Mouse (Mus musculus): ENCODE data around the gene Naaladl2.

Naaladl2 gene

DNA sequence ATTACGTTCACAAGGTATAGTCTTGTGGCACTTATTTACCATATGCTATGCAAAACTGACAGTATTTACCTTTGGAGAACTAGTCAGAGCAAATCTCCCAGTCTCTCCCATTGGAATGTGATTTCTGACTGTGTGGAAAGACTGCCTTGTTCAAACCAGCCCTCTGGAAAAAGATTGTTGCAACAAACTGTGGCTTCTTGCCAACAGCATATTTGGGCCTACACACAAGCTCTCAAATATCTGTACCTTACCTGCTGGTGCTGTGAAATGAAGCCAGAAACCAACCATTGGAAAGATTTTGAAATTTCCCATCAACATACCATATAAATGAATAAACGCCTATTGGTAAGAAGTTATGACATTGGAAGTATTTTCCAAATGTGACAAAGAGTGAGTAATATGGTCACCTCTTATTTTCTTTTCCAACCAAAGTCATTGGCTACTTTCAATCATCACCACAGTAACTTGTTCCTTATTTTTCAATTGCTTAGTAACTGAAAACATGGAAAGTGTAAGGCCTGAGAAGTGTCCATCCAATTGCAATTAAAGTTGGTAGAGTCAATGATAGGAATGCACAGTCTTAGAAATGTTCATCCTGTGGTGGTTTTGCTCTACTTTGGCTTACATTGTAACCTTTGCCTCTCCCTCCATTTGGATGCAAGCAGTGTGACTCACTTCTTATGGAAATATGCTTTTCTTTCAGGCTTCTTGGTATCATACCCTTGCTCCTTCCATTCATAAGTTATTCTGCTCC lies 453.7 kb downstream of the Naaladl2 start:
- DNase-seq (ENCODE audit: low read depth, low spot score) = no peak

DNA sequence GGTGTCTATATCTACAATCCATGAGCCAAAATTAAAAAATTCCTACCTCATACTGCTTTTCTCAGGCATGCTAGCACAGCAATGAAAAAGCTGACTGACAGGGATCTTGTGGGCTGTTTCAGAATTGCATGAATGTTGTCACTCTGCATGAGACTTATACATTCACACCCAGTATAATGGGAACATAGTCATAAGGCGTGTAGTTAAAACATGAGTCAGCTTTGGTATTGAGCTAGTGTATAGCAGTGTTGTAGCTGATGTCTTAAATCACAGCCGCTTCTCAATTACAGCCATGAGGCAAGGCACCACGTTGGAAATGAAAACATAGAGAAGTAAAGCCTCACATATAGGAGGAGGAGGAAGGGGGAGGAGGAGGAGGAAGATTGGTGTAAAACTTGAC lies 473.6 kb downstream of the Naaladl2 start:
- DNase-seq (ENCODE audit: low read depth, low spot score) = no peak

DNA sequence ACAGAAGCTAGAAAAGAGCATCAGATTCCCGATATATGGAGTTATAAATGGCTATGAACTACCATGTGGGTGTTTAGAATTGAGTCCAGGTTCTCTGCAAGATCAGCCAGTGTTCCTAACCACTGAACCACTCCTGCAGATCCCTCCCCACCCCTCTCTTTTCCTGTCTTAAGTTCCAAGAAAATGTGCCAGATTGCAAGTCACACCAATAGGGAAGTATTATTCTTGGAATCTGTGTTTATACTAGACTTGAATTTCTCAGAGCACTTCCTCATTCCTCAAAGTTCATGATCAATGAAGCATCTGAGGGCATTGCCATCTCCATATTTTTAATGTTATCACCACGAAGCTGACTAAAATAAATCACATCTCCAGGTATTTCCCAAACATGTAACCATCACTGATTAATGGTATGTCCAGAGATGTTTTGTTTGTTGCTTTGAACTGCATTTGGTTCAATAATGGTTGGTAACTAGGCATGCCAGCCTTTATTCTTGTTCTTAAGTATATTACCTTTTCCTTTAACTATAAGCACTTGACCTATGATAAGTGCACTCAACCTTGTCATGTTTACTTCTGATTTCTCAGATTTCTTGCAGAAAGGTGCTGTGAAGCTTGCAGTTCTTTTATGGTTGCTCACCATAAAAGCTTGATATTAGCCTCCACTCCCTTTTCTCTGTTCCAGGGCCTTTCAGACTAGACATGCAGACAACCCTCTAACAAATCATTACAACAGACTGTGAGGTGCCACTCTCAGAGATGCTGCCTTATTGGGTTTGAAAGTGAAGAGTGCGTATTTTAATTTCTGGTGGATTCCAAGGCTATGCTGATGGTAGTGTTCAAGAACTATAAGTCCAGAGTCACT lies 475.8 kb downstream of the Naaladl2 start:
- DNase-seq (ENCODE audit: low read depth, low spot score) = no peak

DNA sequence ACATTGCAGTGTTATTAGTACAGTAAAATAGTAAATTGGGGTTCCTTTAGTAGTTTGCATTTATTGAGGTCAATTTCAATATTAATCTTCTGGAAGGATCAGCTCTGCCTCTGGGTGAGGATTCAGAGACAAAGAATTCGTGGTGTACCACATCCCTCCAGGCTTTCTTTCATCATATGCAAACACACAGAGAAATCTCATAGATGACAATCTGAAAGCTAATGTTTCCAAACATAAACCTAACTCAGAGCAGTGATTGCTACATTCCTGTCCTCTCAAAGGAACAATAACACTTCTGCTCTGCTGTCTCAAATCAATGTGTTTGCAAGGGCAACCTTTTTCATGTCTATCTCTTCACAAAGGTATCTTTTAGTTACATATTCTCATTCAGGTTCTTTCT lies 478.7 kb downstream of the Naaladl2 start:
- no peak for DNase-seq (ENCODE audit: low read depth, low spot score)

DNA sequence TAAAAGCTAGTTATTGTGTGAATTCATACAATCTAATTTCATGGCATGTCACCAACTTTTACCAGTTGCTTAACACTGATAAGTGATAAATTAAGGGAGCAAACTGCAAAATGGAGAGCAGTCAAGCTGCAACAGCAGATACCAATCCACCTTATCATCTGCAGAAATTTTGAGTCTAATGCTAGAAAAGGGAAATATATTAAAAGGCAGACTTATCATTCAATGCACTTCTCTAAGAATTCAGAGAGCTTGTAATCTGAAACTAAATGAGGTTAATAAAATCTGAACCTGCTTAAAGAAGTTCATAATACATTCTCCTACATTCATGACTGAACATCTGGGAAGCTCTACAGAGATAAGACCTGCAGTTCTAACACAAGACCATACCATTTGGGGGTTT lies 480.3 kb downstream of the Naaladl2 start:
- DNase-seq (ENCODE audit: low read depth, low spot score) = no peak

DNA sequence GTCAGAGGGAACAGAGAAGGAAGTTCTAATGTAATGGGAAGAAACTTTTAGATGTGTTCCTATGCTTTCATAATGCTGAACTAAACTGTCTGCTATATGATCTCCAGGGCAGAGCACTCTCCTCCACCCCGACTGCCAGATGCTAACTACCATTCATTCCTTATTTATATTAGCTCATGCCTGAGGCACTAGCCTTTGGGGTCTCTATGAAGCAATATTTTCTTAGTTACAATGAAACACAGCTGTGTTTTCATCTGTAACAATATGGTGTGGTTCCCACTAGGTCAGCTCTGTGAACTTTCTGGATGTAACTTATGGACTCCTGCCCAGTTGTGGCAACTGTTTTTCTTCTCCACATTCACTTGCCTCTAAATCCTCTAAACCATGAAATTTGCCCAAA lies 514.0 kb downstream of the Naaladl2 start:
- DNase-seq (ENCODE audit: low read depth, low spot score) = peak; percentile 1

DNA sequence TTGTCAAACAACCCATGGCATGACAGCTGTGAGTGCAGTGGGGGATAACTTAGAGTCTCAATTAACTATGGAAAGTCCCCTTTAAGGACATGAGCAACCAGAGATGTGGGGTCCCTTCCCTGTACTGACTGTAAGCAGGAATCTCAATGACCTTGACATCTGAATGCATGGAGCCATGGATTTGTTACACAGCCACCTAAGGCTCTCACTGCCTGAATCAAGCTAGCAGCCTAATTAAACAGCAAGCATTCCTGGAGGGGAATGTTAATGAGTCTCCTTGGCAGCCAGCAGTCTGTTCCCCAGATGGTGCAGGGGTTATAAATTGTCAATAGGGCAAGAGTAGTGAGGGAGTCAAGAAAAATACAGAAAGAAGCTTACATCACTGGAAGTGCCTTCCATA lies 538.6 kb downstream of the Naaladl2 start:
- DNase-seq (ENCODE audit: low read depth, low spot score) = peak; percentile 19

DNA sequence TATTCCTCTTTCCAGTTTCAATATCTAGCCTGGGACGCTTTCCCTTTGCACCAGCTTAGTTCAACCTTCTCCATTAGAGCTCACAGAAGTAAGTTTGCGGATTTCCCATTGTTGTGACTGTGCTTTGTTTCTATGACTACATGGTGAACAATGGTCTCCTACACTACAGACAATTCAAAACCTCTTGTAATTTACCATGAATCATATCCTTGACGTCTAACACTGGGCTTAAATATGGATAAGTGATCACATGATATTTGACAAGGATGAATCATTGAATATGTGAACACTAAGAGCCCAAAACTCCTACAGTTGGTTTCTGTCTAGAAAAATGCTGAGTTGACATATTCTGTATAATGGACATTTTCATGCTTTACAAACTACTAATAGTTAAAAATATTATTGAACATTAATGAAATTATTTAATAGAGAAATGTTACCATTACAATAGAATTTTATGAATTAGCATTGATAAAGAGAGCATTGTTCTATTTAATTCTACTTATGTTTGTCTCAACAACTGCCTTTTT lies 539.2 kb downstream of the Naaladl2 start:
- no peak for DNase-seq (ENCODE audit: low read depth, low spot score)

DNA sequence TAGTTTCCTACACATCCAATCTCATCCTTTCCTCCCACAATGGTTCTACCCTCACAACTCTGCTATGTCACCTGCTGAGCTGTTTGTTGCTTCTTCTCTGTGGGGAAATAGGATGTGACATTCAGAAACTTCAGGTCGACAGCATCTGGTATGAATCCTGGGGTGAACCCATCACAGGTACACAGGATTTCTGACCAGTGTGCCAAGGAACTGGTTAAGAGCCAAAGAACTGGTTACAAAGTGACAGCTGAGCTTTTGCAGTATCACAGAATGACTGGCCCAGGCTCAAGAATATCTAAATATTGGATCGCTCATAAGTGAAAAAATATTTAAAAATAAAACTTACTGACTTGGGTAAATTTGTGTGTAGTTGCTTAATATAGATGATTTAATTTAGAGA lies 548.6 kb downstream of the Naaladl2 start:
- no peak for DNase-seq (ENCODE audit: low read depth, low spot score)

DNA sequence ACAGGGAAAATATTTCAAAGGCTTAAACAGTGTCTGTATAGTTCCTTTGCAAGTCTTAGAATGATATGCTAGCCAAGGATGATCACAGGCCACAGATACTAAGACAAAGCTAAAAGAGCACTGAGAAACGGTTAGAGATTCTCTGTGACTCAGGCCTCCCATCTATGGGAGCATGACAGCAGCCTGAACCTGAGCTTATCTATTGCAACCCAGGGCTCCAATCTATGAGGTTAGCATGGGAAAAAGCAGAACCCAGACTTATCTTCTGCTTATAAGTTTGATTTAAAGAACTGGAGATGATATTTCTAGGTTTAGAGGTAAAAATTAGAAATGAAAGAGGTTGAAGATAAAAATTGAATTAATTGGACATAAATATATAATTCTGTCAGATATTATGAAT lies 587.4 kb downstream of the Naaladl2 start:
- no peak for DNase-seq (ENCODE audit: low read depth, low spot score)

DNA sequence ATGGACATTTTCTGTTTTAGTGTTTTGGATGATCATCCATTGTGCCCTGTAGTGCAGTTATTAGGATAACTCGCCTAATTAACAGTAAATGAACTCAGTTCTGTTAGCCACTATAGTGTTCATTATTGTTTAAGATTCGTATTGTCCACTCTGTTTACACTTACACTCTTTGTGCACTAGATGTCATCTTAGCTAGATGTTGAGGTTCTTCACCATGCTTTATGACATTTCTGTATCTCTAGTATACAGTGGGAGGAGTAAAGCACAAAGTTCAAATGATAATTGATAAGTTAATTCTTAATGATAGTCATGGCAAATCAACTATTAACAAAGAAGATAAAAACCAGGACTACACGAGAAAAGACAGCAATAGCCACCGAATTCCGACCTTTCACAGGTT lies 590.4 kb downstream of the Naaladl2 start:
- DNase-seq (ENCODE audit: low read depth, low spot score) = no peak

DNA sequence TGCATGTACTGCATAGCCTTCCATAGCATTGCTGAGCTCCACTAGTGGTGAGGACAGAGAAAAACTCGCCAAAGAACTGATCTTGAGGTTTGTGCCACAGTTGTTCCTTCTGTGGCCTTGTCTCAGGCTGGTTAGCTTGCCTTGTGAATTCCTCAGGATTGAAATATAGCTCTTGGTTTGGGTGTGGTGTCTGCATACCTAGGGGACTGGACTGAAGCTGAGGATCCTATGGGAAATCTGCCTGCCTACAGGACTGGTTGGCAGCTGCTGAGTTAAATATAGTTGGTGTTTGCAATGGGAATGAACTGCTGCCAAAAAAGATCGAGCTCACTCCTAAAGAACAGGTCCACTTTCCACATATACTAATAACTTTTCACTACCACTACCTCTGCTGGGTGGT lies 591.4 kb downstream of the Naaladl2 start:
- no peak for DNase-seq (ENCODE audit: low read depth, low spot score)

DNA sequence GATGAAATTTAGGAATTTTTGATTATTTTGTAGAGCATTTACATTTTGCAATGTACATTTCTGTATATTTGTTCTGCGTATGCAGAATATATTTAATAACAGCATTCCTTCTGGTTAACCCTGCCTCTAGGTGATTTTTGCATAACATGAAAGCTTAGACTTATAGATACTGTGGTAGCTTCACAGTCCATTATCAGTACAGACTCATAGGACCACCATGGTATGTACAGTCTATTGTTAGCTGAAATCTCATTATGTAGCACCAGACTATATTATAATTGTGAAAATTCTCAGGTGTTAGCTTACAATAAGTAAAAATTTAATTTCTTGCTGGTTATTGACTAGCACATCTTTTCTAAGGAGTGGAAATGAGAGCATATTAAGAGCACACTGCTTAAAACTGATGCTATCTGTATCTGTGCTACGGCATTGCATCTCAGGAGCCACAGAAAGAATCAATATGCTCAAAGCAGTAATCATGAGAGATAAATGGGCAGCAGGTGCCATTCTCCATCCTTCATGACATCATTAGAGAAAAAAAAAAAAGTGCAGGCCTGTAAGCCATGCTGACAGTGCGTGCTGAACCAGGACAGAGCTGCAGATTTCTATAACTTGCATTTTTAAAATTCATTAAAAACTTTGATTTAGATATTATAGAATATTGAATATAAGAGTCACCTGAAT lies 610.1 kb downstream of the Naaladl2 start:
- no peak for DNase-seq (ENCODE audit: low read depth, low spot score)

DNA sequence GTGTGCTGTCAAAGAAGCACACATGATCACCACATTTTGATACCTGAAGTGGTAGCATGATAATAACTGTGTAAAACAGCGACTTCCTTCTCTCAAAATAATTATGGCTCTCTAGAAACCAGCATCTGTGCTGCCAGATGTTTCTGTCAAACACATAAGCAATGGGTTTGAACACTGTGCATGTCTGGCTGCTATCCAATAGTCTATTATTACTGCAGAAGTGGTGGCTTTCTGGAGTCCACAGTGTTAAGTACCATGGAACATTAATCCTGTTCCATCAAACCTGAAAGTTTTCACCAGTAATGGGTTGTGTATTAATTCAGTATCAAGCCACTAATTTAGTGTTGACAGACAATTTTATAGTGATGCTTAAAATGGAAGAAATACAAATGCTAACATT lies 629.1 kb downstream of the Naaladl2 start:
- no peak for DNase-seq (ENCODE audit: low read depth, low spot score)

DNA sequence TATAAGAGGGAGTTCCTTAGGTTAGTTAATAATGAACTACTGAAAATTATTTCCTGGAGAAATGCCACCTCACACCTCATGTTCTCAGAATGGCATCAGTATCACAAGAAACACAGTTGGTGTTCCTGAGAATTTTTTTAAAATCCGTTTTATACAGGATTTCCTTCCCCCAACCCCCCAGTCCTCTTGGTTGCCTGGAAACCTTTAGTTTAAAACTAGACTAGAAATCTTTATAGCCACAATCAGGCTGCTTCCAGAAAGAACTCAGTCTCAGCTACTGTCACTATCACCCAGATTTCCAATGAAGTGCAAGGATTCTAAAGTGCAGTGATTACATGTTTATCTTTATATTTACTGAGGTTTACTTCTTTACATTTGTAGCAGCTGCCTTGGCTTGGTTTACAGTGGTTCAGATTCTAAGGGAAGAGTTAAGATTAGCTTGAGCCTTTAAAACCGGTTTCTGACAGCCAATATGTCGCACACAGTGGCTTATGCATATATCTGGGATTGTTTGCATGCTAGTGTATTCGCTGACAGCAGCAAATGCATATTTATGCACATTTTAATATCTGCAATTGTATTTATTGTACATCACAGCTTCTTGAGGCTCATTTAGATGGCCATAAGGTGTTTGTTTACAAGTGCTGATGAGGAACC lies 657.5 kb downstream of the Naaladl2 start:
- no peak for DNase-seq (ENCODE audit: low read depth, low spot score)

DNA sequence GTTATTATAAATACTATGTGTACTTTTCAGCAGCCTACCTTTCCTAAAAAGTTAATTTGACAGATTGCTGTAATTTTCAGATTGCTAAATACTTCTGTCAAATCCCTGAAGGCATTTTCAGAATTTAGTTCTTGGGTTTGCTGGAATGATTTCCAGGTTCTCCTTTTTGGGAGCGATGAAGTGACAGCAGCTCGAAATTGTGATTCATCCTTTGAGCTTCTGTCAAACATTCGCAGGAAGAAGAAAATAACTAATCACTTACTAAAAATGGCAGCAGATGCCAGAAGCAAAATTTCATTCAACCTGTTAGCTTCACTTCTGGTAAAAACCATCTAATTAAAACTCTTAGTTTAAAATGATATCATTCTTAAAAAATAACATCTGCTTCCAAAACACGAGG lies 680.1 kb downstream of the Naaladl2 start:
- DNase-seq (ENCODE audit: low read depth, low spot score) = no peak

DNA sequence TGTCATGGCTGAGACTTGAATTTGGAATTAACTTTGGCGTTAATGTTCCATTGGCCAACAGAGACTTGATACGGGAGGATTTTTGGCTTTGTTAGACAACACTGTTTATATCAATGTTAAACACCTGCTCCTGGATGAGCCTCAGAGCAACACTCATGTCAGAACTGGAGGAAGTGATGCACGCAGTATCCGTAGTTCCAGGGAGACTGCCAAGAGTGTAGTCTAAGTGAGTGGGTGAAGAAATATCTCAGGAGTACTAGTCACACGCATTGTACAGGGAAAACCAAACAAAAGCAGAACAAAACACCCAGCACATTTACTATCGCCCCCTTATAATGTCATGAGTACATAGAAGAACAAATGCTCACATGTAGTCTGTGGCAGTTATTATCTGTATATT lies 703.4 kb downstream of the Naaladl2 start:
- DNase-seq (ENCODE audit: low read depth, low spot score) = no peak

DNA sequence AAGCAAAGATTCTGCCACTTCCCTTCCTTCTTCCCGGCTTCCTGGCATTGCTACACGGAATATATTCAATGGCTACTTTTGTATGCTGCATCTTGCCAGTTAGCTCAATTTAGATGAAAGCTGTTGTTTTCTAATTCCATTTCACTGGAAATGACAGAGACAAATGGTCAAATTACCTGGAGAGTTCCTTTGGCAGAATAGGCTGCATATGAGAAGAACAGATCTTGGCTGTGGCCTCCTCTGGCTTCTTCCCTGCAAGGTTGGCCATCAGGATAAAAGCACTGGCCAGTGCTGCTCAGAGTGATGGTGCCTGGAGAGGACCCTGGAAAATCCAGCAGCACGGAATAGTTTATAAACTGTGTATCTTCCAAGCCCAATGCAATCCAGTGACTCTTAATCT lies 711.3 kb downstream of the Naaladl2 start:
- DNase-seq (ENCODE audit: low read depth, low spot score) = no peak

DNA sequence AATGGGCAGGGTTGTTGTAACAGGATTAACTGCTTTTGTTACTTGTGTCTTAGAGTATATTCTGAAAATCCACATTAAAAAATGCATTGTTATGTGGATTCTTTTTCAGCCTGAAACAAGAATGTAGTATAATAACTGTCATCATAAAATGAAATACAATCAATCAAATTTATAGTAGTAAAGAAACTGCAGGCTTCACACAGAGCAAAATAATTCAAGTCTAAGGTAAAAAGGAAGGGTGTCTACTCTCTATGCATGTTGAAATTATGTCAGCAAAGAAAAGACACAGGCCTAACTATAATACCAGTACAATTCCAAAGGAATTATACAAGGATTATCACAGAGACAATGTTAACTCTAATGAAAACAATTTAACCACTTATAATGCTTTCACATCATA lies 752.3 kb downstream of the Naaladl2 start:
- DNase-seq (ENCODE audit: low read depth, low spot score) = no peak

DNA sequence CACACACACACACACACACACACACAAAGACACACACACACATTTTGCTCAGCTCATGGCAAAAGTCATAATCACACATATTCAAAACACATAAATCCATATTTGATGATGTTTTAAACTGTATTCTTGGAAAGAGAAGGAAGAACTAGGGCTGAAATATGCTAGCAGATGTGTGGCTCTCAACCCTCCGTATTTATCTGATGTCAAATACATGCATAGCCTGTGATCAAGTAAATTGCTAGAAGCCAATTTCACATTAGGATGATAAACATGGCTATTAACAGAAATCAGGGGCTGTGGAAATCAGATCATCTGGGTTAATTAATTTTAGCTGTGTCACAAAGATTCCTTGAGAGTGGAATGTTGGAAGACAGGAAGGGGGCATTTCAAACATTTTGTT lies 752.8 kb downstream of the Naaladl2 start:
- DNase-seq (ENCODE audit: low read depth, low spot score) = no peak

DNA sequence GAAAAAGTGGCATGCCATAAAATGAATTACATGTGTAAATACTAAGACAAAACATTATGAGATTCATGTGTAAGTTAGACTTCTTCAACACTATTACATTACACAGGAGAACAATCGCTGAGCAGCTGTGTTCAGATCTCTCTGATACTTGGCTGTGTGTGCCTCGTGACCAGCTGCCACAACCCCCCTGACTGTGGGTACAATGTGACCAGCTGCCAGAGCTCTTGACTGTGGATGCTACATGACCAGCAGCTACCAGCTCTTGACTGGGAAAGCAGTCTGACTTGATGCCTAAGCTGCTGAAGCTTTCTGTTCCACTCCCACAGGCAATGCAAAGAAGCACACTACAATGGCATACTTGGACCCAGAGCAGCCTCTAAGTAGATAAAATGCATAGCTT lies 789.1 kb downstream of the Naaladl2 start:
- no peak for DNase-seq (ENCODE audit: low read depth, low spot score)

Data from embryo, embryonic 11.5 days (tissue).